In the genomic region with DNA sequence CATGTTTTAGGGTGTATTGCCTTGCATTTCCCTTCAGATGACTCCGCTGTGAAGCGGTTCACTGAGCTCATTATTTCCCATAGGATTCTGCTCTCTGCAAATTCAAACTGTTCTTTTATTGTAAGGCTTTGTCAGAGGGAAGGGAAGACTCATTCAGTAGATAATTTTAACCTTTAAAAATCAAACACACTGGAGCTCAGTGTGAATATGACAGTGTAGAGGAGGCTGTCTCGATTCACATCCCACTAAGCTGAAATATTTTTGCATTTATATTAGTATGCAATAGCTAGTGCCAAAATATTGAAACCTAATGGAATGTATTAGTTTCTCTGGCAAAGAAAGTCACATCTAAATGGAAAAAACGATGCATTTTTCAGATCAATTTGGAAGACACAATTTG, we compare ENCODE assay signal across 10 mouse cellular contexts.
"Had no signal": no experiment of that assay in that cellular context is flagged by ENCODE, and none has a peak within 500 bp of the region (broad histone marks: within the 10 kb centered on the region; RNA-seq: fewer than 3 reads in every experiment).

No protein-coding gene starts in this region.

- H3K9me3 ChIP-seq: kidney, embryonic 15.5 days; limb, embryonic 13.5 days; stomach, embryonic 15.5 days had no signal

- DNase-seq: kidney, adult 2 months; kidney, postnatal 14 days; left cerebral cortex, postnatal 4 days; lung, adult 18-20 months; right cerebral cortex, postnatal 14 days; thymus, postnatal 36 days had no signal

- H3K27me3 ChIP-seq: kidney, embryonic 15.5 days; limb, embryonic 13.5 days; stomach, embryonic 15.5 days had no signal

- H3K4me3 ChIP-seq: kidney, embryonic 15.5 days; limb, embryonic 13.5 days; stomach, embryonic 15.5 days had no signal

- H3K4me1 ChIP-seq: kidney, embryonic 15.5 days; limb, embryonic 13.5 days; stomach, embryonic 15.5 days had no signal

- H3K9ac ChIP-seq: kidney, embryonic 15.5 days; limb, embryonic 13.5 days; liver, embryonic 14.5 days; stomach, embryonic 15.5 days had no signal

- H3K36me3 ChIP-seq: kidney, embryonic 15.5 days; limb, embryonic 13.5 days; stomach, embryonic 15.5 days had no signal

- H3K4me2 ChIP-seq: kidney, embryonic 15.5 days; limb, embryonic 13.5 days; stomach, embryonic 15.5 days had no signal

- H3K27ac ChIP-seq: kidney, embryonic 15.5 days; limb, embryonic 13.5 days; liver, embryonic 14.5 days; stomach, embryonic 15.5 days had no signal
